Mouse (Mus musculus): ENCODE results near the gene Gnat3. TPM values are rescaled to one million over a fixed set of nuclear protein-coding genes. Genes with fewer than 3 reads are reported as not detected.
"Not testable (repeated sequence)": the region's sequence is repeated elsewhere in the genome, so short reads cannot be mapped to it uniquely, and the experiment has no call there.

Gnat3 gene
- 0.75 TPM in 1 of 2 replicates, not detected in the other for polyA plus RNA-seq (2012; ENCODE audit: insufficient read depth, insufficient read length, missing spikeins)

- Histone ChIP-seq H3K27ac (replicated peaks; ENCODE audit: low read depth, low read length) (no peak within 1 kb of the TSS), H3K4me3 (ENCODE audit: insufficient read depth, low read depth, low read length) (no peak within 1 kb of the TSS), H3K4me1 (ENCODE audit: control insufficient read depth, insufficient read depth, insufficient read length, low read length) (peaks cover 3% of the 10 kb centered on the region)
Measured at GRCm38 (mm10) chr5:17962249-17962648, at the start of gene Gnat3. Gnat3 (plus strand) TSS chr5:17962549.

GRCm38 (mm10) chr5:17918966-17919365, 43.4 kb upstream of the Gnat3 start:
- H3K4me1 ChIP-seq (ENCODE audit: control insufficient read depth, insufficient read depth, insufficient read length, low read length): peaks cover 7% of the 10 kb centered on the region
- H3K27ac ChIP-seq (replicated peaks; ENCODE audit: low read depth, low read length): peak overlapping the region; percentile 78
- no peak overlapping the region for H3K4me3 ChIP-seq (ENCODE audit: insufficient read depth, low read depth, low read length)

- peak overlapping the region; percentile 99 for H3K27ac ChIP-seq (replicated peaks; ENCODE audit: low read depth, low read length)
- peaks cover 21% of the 10 kb centered on the region for H3K4me1 ChIP-seq (ENCODE audit: control insufficient read depth, insufficient read depth, insufficient read length, low read length)
- H3K4me3 ChIP-seq (ENCODE audit: insufficient read depth, low read depth, low read length): no peak overlapping the region
Measured at GRCm38 (mm10) chr5:17923648-17924047, 38.7 kb upstream of the Gnat3 start.

- Histone ChIP-seq H3K4me1 (ENCODE audit: control insufficient read depth, insufficient read depth, insufficient read length, low read length) (peaks cover 22% of the 10 kb centered on the region), H3K27ac (replicated peaks; ENCODE audit: low read depth, low read length) (peak overlapping the region; percentile 99), H3K4me3 (ENCODE audit: insufficient read depth, low read depth, low read length) (no peak overlapping the region)
Measured at GRCm38 (mm10) chr5:17924085-17924518, 38.2 kb upstream of the Gnat3 start.

- H3K27ac ChIP-seq (replicated peaks; ENCODE audit: low read depth, low read length): peak overlapping the region; percentile 51
- peaks cover 22% of the 10 kb centered on the region for H3K4me1 ChIP-seq (ENCODE audit: control insufficient read depth, insufficient read depth, insufficient read length, low read length)
- no peak overlapping the region for H3K4me3 ChIP-seq (ENCODE audit: insufficient read depth, low read depth, low read length)
Measured at GRCm38 (mm10) chr5:17928471-17928870, 33.9 kb upstream of the Gnat3 start.

- H3K27ac ChIP-seq (replicated peaks; ENCODE audit: low read depth, low read length): peak overlapping the region; percentile 71
- peaks cover 19% of the 10 kb centered on the region for H3K4me1 ChIP-seq (ENCODE audit: control insufficient read depth, insufficient read depth, insufficient read length, low read length)
- H3K4me3 ChIP-seq (ENCODE audit: insufficient read depth, low read depth, low read length): no peak overlapping the region
Measured at GRCm38 (mm10) chr5:17929006-17929567, 33.3 kb upstream of the Gnat3 start.

GRCm38 (mm10) chr5:17931588-17931987, 30.8 kb upstream of the Gnat3 start:
- H3K4me3 ChIP-seq (ENCODE audit: insufficient read depth, low read depth, low read length); H3K27ac ChIP-seq (replicated peaks; ENCODE audit: low read depth, low read length): not testable (repeated sequence)
- H3K4me1 ChIP-seq (ENCODE audit: control insufficient read depth, insufficient read depth, insufficient read length, low read length): peaks cover 13% of the 10 kb centered on the region

GRCm38 (mm10) chr5:17934501-17934900, 27.8 kb upstream of the Gnat3 start:
- peak overlapping the region; percentile 48 for H3K27ac ChIP-seq (replicated peaks; ENCODE audit: low read depth, low read length)
- no peak overlapping the region for H3K4me3 ChIP-seq (ENCODE audit: insufficient read depth, low read depth, low read length)
- H3K4me1 ChIP-seq (ENCODE audit: control insufficient read depth, insufficient read depth, insufficient read length, low read length): peaks cover 5% of the 10 kb centered on the region

GRCm38 (mm10) chr5:17938170-17938939, 24.0 kb upstream of the Gnat3 start:
- Histone ChIP-seq H3K4me3 (ENCODE audit: insufficient read depth, low read depth, low read length) (no peak overlapping the region), H3K27ac (replicated peaks; ENCODE audit: low read depth, low read length) (peak overlapping the region; percentile 97), H3K4me1 (ENCODE audit: control insufficient read depth, insufficient read depth, insufficient read length, low read length) (peaks cover 5% of the 10 kb centered on the region)

GRCm38 (mm10) chr5:17956468-17956867, 5.9 kb upstream of the Gnat3 start:
- peaks cover 3% of the 10 kb centered on the region for H3K4me1 ChIP-seq (ENCODE audit: control insufficient read depth, insufficient read depth, insufficient read length, low read length)
- H3K4me3 ChIP-seq (ENCODE audit: insufficient read depth, low read depth, low read length): no peak overlapping the region
- H3K27ac ChIP-seq (replicated peaks; ENCODE audit: low read depth, low read length): no peak overlapping the region

- Histone ChIP-seq H3K4me3 (ENCODE audit: insufficient read depth, low read depth, low read length) (no peak overlapping the region), H3K27ac (replicated peaks; ENCODE audit: low read depth, low read length) (no peak overlapping the region), H3K4me1 (ENCODE audit: control insufficient read depth, insufficient read depth, insufficient read length, low read length) (no peaks in the 10 kb centered on the region)
Measured at GRCm38 (mm10) chr5:17969704-17970390, 7.5 kb downstream of the Gnat3 start.

- Histone ChIP-seq H3K4me3 (ENCODE audit: insufficient read depth, low read depth, low read length) (no peak overlapping the region), H3K4me1 (ENCODE audit: control insufficient read depth, insufficient read depth, insufficient read length, low read length) (no peaks in the 10 kb centered on the region), H3K27ac (replicated peaks; ENCODE audit: low read depth, low read length) (no peak overlapping the region)
Measured at GRCm38 (mm10) chr5:17970391-17970730, 8.0 kb downstream of the Gnat3 start.

- Histone ChIP-seq H3K4me1 (ENCODE audit: control insufficient read depth, insufficient read depth, insufficient read length, low read length) (peaks cover 7% of the 10 kb centered on the region), H3K27ac (replicated peaks; ENCODE audit: low read depth, low read length) (peak overlapping the region; percentile 72), H3K4me3 (ENCODE audit: insufficient read depth, low read depth, low read length) (no peak overlapping the region)
Measured at GRCm38 (mm10) chr5:17980501-17981121, 18.3 kb downstream of the Gnat3 start.

GRCm38 (mm10) chr5:17982770-17983169, 20.4 kb downstream of the Gnat3 start:
- Histone ChIP-seq H3K4me1 (ENCODE audit: control insufficient read depth, insufficient read depth, insufficient read length, low read length) (peaks cover 7% of the 10 kb centered on the region), H3K27ac (replicated peaks; ENCODE audit: low read depth, low read length) (no peak overlapping the region), H3K4me3 (ENCODE audit: insufficient read depth, low read depth, low read length) (no peak overlapping the region)

- Histone ChIP-seq H3K27ac (replicated peaks; ENCODE audit: low read depth, low read length) (no peak overlapping the region), H3K4me1 (ENCODE audit: control insufficient read depth, insufficient read depth, insufficient read length, low read length) (peaks cover 7% of the 10 kb centered on the region), H3K4me3 (ENCODE audit: insufficient read depth, low read depth, low read length) (no peak overlapping the region)
Measured at GRCm38 (mm10) chr5:17984522-17984921, 22.2 kb downstream of the Gnat3 start.
